Mouse (Mus musculus) embryo, embryonic 11 days (tissue): ENCODE data around the gene Cpox.

Experiments
- DNase-seq: peaks from one replicate; pipeline ENCODE4 v3.0.0-alpha.2; 2015

The Cpox gene

GRCm38 (mm10) chr16:58670643-58671042 is 551 bp downstream of the Cpox start:
- DNase-seq = no peak

- DNase-seq = no peak
Measured at GRCm38 (mm10) chr16:58671212-58671985, 1.3 kb downstream of the Cpox start.

- no peak for DNase-seq
Measured at GRCm38 (mm10) chr16:58672396-58672795, 2.3 kb downstream of the Cpox start.

- DNase-seq = no peak
Measured at GRCm38 (mm10) chr16:58673811-58674410, 3.8 kb downstream of the Cpox start.

- no peak for DNase-seq
Measured at GRCm38 (mm10) chr16:58675256-58675655, 5.2 kb downstream of the Cpox start.

GRCm38 (mm10) chr16:58676156-58676555 is 6.1 kb downstream of the Cpox start:
- no peak for DNase-seq

- DNase-seq = no peak
Measured at GRCm38 (mm10) chr16:58676633-58677032, 6.5 kb downstream of the Cpox start.

- DNase-seq = no peak
Measured at GRCm38 (mm10) chr16:58677491-58677890, 7.4 kb downstream of the Cpox start.

GRCm38 (mm10) chr16:58678660-58679059 is 8.6 kb downstream of the Cpox start:
- DNase-seq = no peak

GRCm38 (mm10) chr16:58682046-58682445 is 12.0 kb downstream of the Cpox start:
- DNase-seq = no peak

GRCm38 (mm10) chr16:58682870-58683269 is 12.8 kb downstream of the Cpox start:
- DNase-seq = no peak

GRCm38 (mm10) chr16:58683911-58684310 is 13.8 kb downstream of the Cpox start:
- no peak for DNase-seq

GRCm38 (mm10) chr16:58684537-58684936 is 14.4 kb downstream of the Cpox start:
- DNase-seq = no peak

- DNase-seq = no peak
Measured at GRCm38 (mm10) chr16:58685548-58686537, 15.8 kb downstream of the Cpox start.

GRCm38 (mm10) chr16:58688534-58688933 is 18.4 kb downstream of the Cpox start:
- DNase-seq = no peak

GRCm38 (mm10) chr16:58689555-58690169 is 19.6 kb downstream of the Cpox start:
- no peak for DNase-seq

GRCm38 (mm10) chr16:58690322-58690732 is 20.2 kb downstream of the Cpox start:
- DNase-seq = no peak

- DNase-seq = no peak
Measured at GRCm38 (mm10) chr16:58694091-58694490, 24.0 kb downstream of the Cpox start.

GRCm38 (mm10) chr16:58696796-58697195 is 26.7 kb downstream of the Cpox start:
- DNase-seq = no peak

GRCm38 (mm10) chr16:58697261-58697660 is 27.2 kb downstream of the Cpox start:
- DNase-seq = no peak

- no peak for DNase-seq
Measured at GRCm38 (mm10) chr16:58700174-58700573, 30.1 kb downstream of the Cpox start.

- no peak for DNase-seq
Measured at GRCm38 (mm10) chr16:58700816-58701424, 30.8 kb downstream of the Cpox start.
